Mouse (Mus musculus) large intestine, adult 2 months (tissue): ENCODE data around the gene Fam199x. TPM values are rescaled to one million over a fixed set of nuclear protein-coding genes. Genes with fewer than 3 reads are reported as not detected.

Source experiments
- DNase-seq: peaks from one replicate; pipeline ENCODE4 v3.0.0-alpha.2; 2012; ENCODE audit warnings: low read depth, low spot score
- WGBS: fragments of 180-500 bp; shearing (Covaris S2); methylation state at CpG from one replicate; pipeline ENCODE4 v1.1.7; 2018; 5-methylcytosine and 5-hydroxymethylcytosine counted together
- polyA plus RNA-seq: library from polyadenylated mRNA; depleted of rRNA; stranded (reverse); fragments of >200 nt; gene quantifications from 2 replicates; pipeline ENCODE4 v1.2.3, GENCODE M21; 2012; rRNA removed

The Fam199x gene
- 0.46 and 0.77 TPM in 2 replicates for polyA plus RNA-seq

DNA sequence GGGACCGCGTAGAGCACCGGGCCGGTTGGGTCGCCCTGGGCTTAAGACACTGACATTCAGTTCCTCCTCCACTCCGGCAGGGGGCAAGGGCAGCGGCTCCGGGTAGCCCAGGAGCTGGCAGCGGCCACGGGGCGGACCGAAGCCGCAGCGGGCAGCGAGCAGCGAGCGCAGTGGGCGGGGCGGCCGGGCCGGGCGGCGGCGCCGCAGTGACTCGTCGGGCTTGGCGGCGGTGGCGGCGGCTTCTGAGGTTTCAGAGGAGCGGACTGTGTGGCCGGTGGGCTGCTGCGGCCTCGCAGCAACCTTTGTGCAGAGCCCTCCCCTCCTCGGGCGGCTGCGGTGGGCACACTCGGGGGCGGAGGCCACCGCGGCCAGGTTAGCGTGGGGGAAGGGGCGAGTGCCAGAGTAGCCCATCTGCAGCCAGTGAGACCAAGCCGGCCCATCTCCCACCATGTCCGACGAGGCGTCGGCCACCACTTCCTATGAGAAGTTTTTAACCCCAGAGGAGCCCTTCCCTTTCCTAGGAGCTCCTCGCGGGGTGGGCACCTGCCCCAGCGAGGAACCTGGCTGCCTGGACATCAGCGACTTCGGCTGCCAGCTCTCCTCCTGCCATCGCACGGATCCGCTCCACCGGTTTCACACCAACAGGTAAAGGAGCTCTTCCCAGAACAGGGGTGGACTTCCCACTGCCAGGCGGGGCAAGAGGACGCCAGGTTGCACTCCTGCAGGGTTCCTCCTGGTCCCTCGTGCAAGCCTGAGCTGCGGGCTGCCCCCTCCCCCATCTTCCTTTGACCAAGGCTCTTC, at the start of gene Fam199x:
Fam199x (plus strand) TSS at position 170 of the 801 bp plus-strand sequence.
- 25% methylated on average over 56 of the region's 62 CpGs for WGBS
- DNase-seq, result no peak

GRCm38 (mm10) chrX:137015099-137015709, 34.2 kb upstream of the Fam199x start:
- DNase-seq, result no peak
- WGBS, result 51% methylated on average over 6 of the region's 6 CpGs

DNA sequence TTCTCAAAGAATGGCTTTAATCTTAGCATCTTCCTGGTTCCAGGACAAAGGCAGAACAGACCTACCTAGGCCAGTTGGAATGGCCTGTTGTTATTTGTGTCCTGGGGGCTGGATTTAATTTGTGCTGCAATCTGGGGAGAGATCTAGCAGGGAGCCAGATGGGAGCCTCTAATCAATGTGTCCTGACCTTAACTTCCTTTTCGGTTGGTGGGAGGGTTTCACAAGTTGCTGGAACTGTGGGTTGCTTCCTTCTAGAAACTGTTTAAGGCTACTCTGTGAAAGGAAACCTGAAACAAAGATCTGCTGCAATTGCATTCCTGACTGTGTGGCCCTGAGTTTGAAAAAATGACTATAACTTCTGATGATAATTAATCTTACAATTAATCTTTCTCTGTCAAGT, 31.7 kb upstream of the Fam199x start:
- DNase-seq, result no peak
- WGBS, result 72% methylated on average over 1 of the region's 1 CpGs

DNA sequence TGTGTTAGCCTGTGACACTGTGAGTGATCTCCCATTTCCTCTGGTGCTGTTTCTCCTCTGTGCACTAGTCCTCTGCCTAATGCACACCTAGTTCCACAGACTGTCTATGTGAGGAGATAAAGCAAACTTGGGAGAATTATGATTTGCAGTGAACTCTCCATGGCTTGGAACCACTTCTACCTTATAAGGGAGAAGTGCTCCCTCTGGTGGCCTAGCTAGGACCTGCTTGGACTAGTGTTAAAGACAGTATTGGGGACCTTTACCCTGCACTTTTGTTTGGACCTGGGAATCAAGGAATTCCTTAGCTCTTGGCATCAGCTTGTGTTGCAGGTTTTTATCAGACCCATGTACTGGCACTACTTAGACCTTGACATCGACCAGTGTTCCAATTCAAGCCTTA, 30.1 kb upstream of the Fam199x start:
- 40% methylated on average over 1 of the region's 1 CpGs for WGBS
- DNase-seq, result no peak

- DNase-seq, result no peak
- 57% methylated on average over 8 of the region's 8 CpGs for WGBS
Measured at GRCm38 (mm10) chrX:137030916-137031315, 18.5 kb upstream of the Fam199x start.

DNA sequence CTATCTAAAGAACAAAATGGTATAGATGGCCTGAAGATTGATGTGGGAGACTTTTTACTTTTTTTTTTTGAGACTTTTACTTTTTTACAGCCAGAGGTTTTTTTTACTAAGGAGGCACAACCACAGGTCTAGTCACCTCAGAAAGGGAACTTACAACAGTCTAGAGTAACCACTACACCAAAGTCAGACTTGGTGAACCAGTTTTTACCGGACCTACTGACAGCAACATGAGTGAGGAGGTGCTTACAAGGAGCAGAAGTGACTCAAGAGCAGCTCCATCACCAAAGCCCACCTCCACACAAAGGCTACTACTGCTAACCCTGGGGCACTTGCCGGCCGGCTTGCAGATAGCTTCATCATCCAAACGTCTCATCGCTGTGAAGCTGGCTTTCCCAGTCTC, 17.7 kb upstream of the Fam199x start:
- no peak for DNase-seq
- 90% methylated on average over 5 of the region's 5 CpGs for WGBS

GRCm38 (mm10) chrX:137034322-137034721, 15.1 kb upstream of the Fam199x start:
- 54% methylated on average over 4 of the region's 4 CpGs for WGBS
- no peak for DNase-seq

- no peak for DNase-seq
- 14% methylated on average over 12 of the region's 12 CpGs for WGBS
Measured at GRCm38 (mm10) chrX:137037470-137037999, 11.9 kb upstream of the Fam199x start.

- DNase-seq, result no peak
- WGBS, result 32% methylated on average over 28 of the region's 31 CpGs
Measured at GRCm38 (mm10) chrX:137038000-137038483, 11.4 kb upstream of the Fam199x start, which contains the start of gene Slc25a53. TSS of gene Slc25a53 (minus strand) at chrX:137038302.

DNA sequence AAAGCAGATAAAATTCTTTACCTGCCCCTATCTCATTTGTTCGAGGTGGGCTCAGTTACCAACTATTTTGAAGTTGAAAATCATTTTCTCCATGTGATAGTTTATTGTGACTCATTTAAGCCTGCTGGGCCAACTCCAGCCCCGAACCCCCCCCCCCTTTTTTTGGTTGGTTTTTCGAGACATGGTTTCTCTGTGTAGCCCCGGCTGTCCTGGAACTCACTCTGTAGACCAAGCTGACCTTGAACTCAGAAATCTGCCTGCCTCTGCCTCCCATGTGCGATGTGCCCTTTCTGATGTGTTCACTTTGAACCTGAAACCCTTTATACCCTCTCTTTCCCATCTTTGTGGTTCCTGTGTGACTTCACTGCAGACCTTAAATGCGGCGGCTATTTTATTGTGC, 10.9 kb upstream of the Fam199x start:
- DNase-seq, result no peak
- 43% methylated on average over 7 of the region's 7 CpGs for WGBS

- DNase-seq, result no peak
- 31% methylated on average over 11 of the region's 11 CpGs for WGBS
Measured at GRCm38 (mm10) chrX:137049060-137049424, 352 bp upstream of the Fam199x start.

GRCm38 (mm10) chrX:137063202-137063601, 13.8 kb downstream of the Fam199x start:
- DNase-seq, result no peak
- WGBS, result 77% methylated on average over 9 of the region's 9 CpGs

GRCm38 (mm10) chrX:137104531-137104930, 55.1 kb downstream of the Fam199x start:
- 27% methylated on average over 25 of the region's 25 CpGs for WGBS
- DNase-seq, result no peak

DNA sequence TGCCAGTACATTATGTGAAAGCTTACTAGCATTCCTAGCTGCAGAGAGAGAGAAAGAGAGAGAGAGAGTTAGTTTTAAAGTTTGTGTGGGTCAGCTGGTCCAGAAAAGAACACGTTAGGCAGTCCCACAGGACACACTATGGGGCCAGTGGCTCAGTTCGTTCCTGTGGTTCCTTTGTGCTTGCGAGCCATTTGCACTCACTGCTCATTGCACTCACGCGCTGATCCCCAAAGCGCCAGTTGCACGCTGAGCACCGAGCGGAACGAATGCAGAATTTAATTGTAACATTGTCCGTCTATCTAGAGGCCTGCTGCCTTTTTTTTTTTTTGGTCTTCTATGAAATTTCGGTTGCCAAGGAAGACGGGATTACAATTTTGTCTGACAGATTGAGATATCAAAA, 57.1 kb downstream of the Fam199x start:
- 22% methylated on average over 13 of the region's 13 CpGs for WGBS
- no peak for DNase-seq

DNA sequence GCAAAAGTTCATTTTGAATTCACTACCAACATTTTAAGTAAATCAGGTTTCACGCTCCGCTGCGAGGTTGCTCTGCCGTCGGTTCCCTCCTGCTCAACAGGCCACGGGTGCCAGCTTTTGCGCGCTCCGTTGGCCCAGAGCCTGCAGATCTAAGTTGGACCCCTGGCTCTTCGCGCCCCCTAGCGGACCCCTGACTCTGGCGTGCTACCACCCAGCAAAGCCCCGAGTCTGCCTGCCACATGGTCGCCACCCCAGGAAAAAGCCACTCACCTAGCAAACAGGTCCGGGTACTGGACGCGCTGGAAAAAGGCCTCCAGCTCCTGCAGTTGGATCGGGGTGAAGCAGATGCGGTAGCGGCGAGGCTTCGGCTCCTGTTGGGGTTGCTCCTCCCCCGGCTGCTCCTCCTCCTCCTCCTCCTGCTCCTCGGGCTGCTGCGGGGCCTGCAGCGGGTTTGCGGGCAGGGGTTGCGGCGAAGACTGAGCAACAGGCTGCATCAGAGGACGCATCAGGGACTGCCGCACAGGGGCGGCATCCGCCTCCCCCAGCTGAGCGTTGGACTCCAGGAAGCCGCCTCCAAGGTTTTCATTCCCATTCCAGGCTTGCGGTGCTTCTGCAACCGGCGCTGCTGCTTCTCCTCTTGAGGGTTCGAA, 68.8 kb downstream of the Fam199x start:
- DNase-seq, result no peak
- 16% methylated on average over 40 of the region's 40 CpGs for WGBS

DNA sequence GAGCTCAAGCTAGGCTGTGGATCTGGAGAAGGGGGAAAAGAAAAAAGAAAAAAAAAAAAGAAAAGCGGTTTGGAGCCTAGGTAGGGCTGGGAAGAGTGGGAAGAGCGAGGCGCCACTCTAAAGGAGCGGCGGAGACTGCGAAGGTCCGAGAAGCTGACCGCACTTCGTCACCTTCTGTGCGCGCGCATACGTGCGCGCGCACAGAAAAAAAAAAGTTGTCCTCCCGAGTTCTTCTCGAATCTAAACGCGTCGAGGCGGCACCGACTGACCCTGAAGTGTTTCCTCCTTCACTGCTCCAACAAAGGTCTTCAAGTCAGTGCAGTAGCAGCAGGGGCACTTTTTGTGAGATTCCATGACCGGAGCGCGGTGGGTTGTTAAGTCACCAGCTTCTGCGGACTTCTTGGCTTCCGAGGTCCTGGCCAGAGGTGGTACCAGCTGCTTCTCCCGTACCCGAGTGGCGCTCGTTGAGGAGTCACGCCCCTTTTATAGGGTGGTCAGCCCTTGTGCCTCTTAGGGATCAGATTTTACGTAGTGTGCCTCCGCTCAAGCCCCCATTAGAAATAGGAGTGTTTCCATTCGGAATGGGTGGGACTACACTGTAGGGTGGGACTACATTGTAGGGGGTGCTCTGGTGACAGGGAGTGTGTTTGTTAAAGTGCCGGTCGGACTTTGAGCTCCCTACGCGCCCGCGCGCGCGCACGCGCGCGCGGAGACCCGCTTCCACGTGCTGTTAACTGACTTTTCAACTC, 70.5 kb downstream of the Fam199x start:
- WGBS, result 17% methylated on average over 52 of the region's 52 CpGs
- DNase-seq, result no peak

DNA sequence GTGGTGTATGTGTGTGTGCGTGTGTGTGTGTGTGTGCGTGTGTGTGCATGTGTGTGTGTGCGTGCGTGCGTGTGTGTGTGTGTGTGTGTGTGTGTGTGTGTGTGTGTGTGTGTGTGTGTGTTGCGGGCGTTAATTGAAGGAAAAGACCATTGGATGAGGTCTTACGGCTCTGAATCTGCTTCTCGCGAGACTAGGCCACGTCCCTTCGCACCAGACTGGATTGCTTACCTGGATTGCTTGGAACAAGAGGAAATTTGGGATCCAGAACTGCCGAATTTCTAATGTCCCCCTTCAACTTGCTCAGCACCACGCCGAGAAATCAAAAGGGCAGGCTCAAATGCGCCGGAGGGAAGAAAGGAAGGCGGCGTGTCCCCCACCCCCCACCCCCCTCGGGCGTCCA, 72.3 kb downstream of the Fam199x start, which contains the start of gene Esx1:
Esx1 (minus strand) TSS at position 366 of the 400 bp plus-strand sequence.
- 22% methylated on average over 18 of the region's 21 CpGs for WGBS
- no peak for DNase-seq

DNA sequence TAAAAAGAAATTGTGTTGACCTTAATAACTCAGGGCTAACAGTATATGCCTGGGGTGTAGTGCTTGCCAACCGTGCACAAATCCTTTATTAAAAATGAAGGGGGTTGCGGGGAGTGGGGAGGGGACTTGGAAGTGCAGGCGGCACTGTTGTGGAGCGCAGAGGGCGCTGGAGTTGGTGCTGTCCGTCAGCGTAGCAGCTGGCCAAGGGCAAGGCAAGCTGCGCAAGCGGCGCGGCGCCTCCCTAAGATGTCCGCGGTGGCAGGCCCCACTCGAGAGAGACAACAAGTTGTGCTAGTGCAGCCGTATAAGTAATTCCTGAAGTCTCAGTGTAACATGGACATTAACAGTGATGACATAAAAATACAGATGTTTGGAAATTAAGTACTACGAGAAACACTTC, 78.1 kb downstream of the Fam199x start:
- no peak for DNase-seq
- 13% methylated on average over 17 of the region's 17 CpGs for WGBS
